Mouse (Mus musculus) ES-E14 (cell line): Measurements from ENCODE around the gene Gm10799.
"Not testable (repeated sequence)": the region's sequence is repeated elsewhere in the genome, so short reads cannot be mapped to it uniquely, and the experiment has no call there.

Experiments used
- CHD2 ChIP-seq: IDR thresholded peaks from 2 replicates; pipeline ENCODE4 v1.6.1; 2014; ENCODE audit warnings: mild to moderate bottlenecking, low read depth, low read length, inconsistent platforms
- HCFC1 ChIP-seq: IDR thresholded peaks from 2 replicates; pipeline ENCODE4 v1.6.1; 2012; ENCODE audit warnings: low read length, inconsistent platforms, borderline replicate concordance; ENCODE audit not compliant: insufficient read depth
- MAFK ChIP-seq: IDR thresholded peaks from 2 replicates; pipeline ENCODE4 v1.6.1; 2014; ENCODE audit warnings: mild to moderate bottlenecking, low read depth, low read length, inconsistent platforms; ENCODE audit not compliant: insufficient read depth
- ZC3H11A ChIP-seq: IDR thresholded peaks from 2 replicates; pipeline ENCODE4 v1.6.1; 2012; ENCODE audit warnings: low read depth, mild to moderate bottlenecking, inconsistent platforms, low read length, borderline replicate concordance
- ZNF384 ChIP-seq: IDR thresholded peaks from 2 replicates; pipeline ENCODE4 v1.6.1; 2012; ENCODE audit warnings: low read depth, low read length, inconsistent platforms

GRCm38 (mm10) chr2:104078285-104078684 is 9.9 kb upstream of the Gm10799 start:
- TF ChIP-seq MAFK, CHD2, HCFC1, ZC3H11A, ZNF384: not testable (repeated sequence)
